Mouse (Mus musculus): ENCODE measurements around the gene Ccl3.

Ccl3 gene

DNA sequence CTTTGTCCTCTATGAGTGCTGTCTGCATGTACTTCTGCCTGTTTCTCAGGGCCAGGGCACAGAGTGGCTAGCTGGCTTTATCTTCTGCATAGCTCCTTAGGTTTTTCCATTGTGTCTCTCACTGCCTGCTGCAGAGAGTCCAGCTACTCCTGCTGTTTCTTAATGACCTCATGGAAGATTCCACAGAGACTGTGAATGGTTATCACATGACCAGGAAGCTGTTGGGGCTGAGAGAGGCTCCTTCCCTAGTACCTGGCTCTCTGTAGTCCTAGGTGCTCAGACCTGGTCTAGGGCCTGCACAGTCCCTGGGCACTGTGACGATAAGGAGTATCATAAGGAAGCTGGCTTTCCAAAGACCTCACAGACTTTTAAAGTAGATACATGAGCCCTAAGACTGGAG is 18.5 kb downstream of the Ccl3 start:
- in situ Hi-C loops (cut with MboI; ENCODE audit: unreplicated experiment in 2 of 2): loop anchor here in 1 of 2 experiments (5.0 kb wide), 1 partner anchor 188 kb away; no protein-coding TSS in a partner anchor

DNA sequence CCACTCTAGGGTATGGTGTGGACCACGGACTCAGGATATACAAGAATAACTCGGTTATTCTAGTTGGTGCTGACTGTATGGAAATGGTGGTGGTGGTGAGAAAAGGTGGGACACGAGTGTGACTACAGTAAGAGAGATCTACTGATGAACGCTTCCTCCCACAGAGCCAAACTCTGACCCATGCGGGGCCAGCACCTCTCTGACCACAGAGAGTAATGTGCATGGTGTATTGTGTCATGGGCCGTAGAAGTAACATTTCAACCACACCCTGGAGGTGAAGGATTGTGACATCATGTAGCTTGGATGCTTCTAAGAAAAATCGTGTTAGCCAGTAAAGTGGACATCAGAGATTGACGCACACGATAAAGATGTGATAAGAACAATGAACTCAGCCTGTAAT is 20.3 kb downstream of the Ccl3 start:
- in situ Hi-C loops (cut with MboI; ENCODE audit: unreplicated experiment in 2 of 2): loop anchor here in 1 of 2 experiments (10.0 kb wide), 1 partner anchor 54 kb away; the partner anchor contains the start of gene Ccl9

DNA sequence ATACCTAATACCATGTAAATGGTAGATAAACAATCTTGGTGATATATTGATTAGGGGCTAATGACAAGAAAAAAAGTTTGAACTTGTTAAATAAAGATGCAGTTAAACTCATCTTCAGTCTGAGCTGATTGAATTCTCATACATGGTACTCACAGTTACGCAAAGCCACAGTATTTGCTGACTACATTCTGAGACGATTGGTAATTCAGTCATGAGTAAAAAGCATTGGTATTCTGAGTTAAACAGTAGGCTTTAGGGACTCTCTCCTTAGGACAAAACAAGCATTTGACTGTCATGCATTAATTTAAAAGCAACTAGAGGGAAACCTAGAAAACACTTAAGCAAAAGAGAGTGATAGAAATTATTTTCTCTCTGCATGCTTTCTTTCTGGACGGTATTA is 25.6 kb downstream of the Ccl3 start:
- in situ Hi-C loops (cut with MboI; ENCODE audit: unreplicated experiment in 2 of 2): loop anchor here (5.0 to 10.0 kb wide), 2 partner anchors 49 to 56 kb away; partner anchors contain the start of gene Ccl9 (in 1 of the 2)

DNA sequence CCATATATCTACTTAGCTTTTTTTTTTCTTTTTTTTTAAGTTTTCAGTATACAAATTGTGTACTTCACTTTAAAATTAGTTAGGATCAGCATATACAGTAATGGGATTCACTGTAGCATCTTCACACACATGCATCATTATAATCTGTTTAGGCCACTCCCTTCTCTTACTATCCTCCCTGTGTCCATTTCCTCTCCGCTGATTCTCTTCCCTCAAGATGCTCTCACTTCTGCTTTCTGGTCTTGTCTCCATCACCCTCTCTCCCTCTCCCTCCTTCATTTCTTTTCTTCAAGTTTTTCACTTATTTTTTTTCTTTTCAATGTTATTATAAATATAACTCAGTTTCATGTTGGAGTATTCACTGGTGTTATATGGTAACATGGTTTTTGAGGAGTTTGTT is 30.1 kb downstream of the Ccl3 start:
- in situ Hi-C loops (cut with MboI; ENCODE audit: unreplicated experiment in 2 of 2): no loop called here

DNA sequence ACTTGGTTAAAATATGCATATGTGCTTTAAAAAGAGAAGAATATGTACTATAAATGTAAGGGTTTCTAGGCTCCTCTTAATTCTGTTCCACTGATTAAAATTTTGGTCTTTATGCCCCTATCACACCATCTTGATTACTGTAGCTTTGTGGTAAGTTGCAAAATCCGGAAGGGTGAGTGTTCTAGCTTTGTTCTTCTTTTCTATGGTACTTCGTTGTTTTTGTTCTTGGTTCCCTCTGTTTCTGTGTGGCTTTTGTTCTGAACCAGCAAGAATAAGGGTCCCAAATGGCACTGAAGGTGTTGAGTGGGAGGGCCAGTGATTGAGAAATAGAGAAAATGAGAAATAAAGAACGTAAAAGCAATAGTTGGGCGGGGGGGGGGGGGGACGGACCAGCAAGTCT is 30.9 kb downstream of the Ccl3 start:
- in situ Hi-C loops (cut with MboI; ENCODE audit: unreplicated experiment in 2 of 2): no loop called here

DNA sequence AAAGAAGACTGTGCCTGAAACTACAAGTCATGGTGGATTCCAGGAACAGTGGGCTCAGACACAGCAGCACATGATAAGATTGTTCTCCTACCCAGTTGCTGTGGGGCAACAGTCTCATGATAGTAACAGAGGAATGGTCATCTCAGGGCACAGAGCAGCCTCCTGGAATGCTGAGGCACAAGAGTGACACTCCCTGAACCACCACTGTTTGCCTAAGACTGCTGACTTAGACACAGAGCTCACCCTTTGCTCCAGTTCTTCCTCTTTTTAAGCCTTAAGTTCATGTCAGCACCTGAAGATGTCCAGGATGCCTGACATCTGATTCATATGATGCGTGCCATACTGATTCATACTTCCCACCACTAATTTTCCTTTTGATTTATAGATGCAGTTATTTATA is 32.6 kb downstream of the Ccl3 start:
- in situ Hi-C loops (cut with MboI; ENCODE audit: unreplicated experiment in 2 of 2): no loop called here

DNA sequence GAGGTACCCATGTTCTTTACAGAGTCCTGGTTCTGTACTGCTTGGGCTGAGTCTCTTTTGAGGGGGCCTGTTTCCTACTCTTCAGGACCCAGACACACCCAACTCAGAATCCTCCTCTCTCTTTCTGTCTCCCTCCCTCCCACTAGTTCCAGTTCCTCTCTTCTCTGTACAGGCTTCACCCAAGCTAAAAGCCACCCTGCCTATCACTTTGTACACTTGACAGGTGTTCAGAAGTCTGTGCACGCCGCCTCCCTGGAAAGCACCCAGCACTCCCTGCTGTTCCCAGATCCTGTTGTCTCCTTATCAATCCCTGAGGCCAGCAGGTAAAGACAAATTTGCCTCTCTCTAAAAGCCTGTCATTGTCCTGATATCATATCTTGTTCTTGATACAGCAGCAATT is 38.3 kb downstream of the Ccl3 start:
- in situ Hi-C loops (cut with MboI; ENCODE audit: unreplicated experiment in 2 of 2): no loop called here

DNA sequence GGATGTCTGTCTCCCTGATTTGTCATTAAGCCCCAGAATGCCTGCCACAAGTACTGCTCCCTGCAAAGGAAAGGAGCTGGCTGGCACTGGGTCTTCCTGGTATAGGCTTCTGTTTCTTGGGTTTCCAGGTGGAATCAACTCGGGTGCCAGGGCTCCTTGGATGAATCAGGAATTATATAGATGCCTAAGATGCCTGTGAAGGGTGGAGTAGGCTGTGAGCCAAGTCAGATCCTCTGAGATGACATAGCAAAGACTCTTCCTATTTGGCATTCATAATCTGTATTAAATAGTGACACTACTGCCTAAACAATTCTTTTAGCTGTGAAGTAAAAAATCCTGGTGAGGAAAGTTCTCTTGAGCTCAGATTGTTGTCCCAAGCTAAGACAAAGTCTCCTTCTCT is 42.8 kb downstream of the Ccl3 start:
- in situ Hi-C loops (cut with MboI; ENCODE audit: unreplicated experiment in 2 of 2): no loop called here

DNA sequence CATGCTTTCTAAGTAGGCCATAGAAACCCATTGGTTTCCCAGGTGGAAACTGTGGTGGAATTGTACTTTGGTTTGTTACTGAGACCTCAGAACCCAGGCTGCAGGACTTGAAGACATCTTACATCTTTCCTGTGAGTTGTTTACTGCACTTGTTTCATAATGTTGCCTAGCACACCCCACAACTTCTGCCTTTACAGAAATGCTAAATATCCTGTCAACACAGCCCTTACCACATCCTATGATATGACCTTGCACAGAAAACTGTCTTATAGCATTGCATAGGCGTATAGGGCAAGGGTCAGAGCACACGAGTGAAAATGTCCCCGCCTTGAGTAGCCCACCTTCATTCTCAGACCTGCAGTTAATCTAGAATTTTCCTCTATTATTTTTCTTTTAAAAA is 43.6 kb downstream of the Ccl3 start:
- in situ Hi-C loops (cut with MboI; ENCODE audit: unreplicated experiment in 2 of 2): no loop called here

DNA sequence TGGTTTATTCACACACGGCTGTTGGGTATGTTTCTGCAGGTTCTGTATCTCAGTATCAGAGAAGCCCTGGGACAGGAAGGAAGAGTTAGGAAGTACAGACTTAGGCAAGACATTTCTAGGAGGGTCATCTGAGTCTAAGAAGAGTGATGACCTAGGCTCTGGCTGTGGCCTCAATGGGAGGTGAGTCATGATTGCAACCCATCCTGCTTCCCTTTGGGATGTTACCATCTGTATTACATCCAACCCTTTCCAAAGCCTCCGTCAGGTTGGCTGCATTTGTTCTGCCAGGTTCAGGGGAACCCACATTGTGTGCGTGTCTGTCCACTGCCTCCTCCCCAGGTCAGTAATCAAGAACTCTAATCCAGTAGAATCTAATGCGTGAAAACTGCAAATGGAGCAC is 44.5 kb downstream of the Ccl3 start:
- in situ Hi-C loops (cut with MboI; ENCODE audit: unreplicated experiment in 2 of 2): no loop called here

DNA sequence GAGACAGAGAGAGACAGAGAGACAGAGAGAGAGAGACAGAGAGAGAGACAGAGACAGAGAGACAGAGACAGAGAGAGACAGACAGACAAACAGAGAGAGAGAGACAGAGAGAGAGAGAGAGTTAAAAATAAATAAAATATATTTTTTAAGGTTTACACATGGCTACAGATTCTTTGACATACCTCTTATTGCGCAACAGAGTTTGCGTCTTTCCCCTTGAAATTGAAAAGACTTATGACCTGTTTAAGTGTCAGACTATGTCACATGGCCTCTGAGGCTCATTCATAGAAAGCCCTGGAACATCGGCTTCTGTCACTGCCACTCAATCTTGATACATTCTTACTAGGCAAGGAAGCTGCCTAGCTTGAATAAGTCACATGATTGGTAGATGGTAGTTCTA is 45.8 kb downstream of the Ccl3 start:
- in situ Hi-C loops (cut with MboI; ENCODE audit: unreplicated experiment in 2 of 2): no loop called here

DNA sequence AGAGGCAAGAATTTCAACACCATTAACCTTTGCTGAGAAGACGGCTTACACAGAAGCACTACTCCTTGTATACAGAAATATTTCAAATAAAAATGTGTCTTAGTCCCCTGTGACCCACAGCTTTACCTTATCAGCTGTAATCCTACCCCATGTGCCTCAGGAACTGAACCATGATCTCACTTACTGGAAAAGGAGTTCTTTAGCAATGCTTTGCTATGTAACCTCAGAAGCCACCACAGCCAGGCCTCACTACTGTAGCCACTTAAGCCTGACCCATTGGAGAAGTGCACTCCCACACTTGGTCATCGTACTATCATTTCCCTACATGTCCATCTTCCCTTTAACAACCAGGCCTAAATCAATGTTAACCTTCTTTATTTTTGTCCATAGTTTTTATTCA is 48.6 kb downstream of the Ccl3 start:
- in situ Hi-C loops (cut with MboI; ENCODE audit: unreplicated experiment in 2 of 2): no loop called here

DNA sequence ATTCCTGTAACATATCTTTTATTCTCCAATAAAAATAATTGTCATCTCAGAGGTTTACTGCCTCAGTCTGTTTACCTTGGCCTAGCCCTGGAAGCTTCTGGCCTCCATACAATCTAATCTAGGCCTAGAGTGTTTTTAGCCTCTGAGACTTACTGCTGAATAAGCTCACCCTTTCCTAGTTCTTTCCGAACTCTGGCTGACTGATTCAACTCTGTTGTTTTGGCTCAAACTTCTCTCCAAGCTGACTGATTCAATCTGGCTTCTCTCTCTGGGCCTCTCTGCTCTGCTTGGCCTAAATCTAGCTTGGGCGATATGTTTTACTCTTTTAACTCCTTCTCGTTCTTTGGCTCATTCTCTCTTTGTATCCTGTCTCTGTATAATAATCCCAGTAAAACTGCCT is 50.2 kb downstream of the Ccl3 start:
- in situ Hi-C loops (cut with MboI; ENCODE audit: unreplicated experiment in 2 of 2): no loop called here

DNA sequence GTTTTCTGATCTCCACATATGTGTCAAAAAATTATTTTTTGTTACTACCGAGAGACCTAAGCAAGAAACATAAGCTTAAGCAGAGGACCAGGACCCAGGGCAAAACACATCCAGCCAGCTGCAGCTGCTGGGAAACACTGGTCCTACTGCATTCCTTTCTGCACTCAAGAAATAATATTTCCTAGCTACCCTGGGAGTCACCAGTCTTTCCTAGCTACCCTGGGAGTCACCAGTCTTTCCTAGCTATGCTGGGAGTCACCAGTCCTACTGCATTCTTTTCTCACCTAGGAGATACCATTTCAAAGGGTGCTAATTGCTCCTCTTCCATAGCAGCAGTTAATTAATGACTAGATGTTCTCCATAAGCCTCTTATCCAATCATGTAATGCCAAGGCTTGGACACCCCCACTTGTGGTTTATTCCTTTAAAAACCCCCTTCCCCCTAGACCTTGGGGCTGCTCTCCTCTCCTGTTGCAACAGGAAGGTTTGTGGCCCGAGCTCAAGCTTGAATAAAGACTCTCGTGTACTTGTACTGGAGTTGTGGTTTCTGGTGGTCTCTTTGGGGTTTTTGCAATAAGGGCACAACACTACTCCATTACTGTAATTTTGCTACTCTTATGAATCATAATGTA is 50.8 kb downstream of the Ccl3 start:
- in situ Hi-C loops (cut with MboI; ENCODE audit: unreplicated experiment in 2 of 2): no loop called here

Data from v-Abl transformed pro-B cells (cell line).